ENCODE assay signal across 8 mouse cellular contexts in the genomic region with DNA sequence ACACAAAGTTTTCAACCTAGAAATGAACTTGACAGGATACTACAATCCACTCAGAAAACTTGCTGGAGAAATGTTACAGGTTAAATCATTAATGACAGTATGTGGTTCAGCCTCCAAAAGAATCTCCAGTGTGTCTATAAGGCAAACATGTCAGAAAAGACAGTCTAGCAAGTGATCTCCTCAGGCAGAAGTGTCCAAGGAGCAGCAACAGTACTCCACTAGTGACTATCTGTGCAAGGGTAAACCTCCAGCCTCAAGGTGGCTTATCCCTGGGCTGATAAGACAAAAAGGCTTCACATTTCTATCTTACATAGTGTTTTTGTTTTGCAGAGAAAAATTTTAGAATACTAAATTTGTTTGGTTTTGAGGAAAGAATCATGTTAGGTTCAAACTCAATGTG. TPM values are rescaled to one million over a fixed set of nuclear protein-coding genes. Genes with fewer than 3 reads are reported as not detected.
DNase-seq lines count a peak whose midpoint lies in the region; ATAC-seq and TF ChIP-seq lines count a peak whose summit lies in the region.

No protein-coding gene starts in this region.

- H3K36me3 ChIP-seq in embryonic facial prominence, embryonic 13.5 days, result 0 out of 2 replicates have a peak, but pooled peaks cover 6% of the 10 kb centered on the region
- H3K36me3 ChIP-seq in intestine, embryonic 14.5 days (ENCODE audit: control insufficient read depth, insufficient read depth, low read length), result peaks cover 6% of the 10 kb centered on the region; the same call in 1 of the 2 replicates
- H3K36me3 ChIP-seq in myocyte (ENCODE audit: control insufficient read depth, insufficient read depth), result no peaks in the 10 kb centered on the region

- no peaks in the 10 kb centered on the region for H3K9me3 ChIP-seq in embryonic facial prominence, embryonic 13.5 days
- H3K9me3 ChIP-seq in intestine, embryonic 14.5 days (ENCODE audit: control insufficient read depth, low read length), result no peaks in the 10 kb centered on the region

- no peak overlapping the region for H3ac ChIP-seq in myocyte (ENCODE audit: control insufficient read depth, insufficient read length)

- TF ChIP-seq POLR2A in myocyte (IDR thresholded peaks at IDR 0.05; ENCODE audit: insufficient read length, low read depth), result no peak

- peaks cover 17% of the 10 kb centered on the region for H3K4me1 ChIP-seq in embryonic facial prominence, embryonic 13.5 days
- H3K4me1 ChIP-seq in intestine, embryonic 14.5 days (replicated peaks; ENCODE audit: control insufficient read depth, insufficient read depth, low read length), result peaks cover 23% of the 10 kb centered on the region

- H3K27me3 ChIP-seq in embryonic facial prominence, embryonic 13.5 days, result no peaks in the 10 kb centered on the region
- no peaks in the 10 kb centered on the region for H3K27me3 ChIP-seq in intestine, embryonic 14.5 days (replicated peaks; ENCODE audit: control insufficient read depth, insufficient read depth, low read length)
- H3K27me3 ChIP-seq in myocyte (ENCODE audit: control insufficient read depth, insufficient read depth, insufficient read length), result no peaks in the 10 kb centered on the region

- no peak for DNase-seq in layer of hippocampus, adult 2 months (ENCODE audit: low spot score in 2 of 2)
- DNase-seq in layer of hippocampus, postnatal 36 days, result no peak
- DNase-seq in intestine, embryonic 14.5 days (ENCODE audit: low spot score), result no peak
- no peak for DNase-seq in layer of hippocampus, adult 9-10 months (ENCODE audit: low spot score)
- DNase-seq in adrenal gland, adult 18-20 months (ENCODE audit: low spot score in 2 of 2), result no peak
- no peak for DNase-seq in adrenal gland, postnatal 14 days

- peak overlapping the region; percentile 86 for H3K4me3 ChIP-seq in layer of hippocampus, adult 2 months
- H3K4me3 ChIP-seq in embryonic facial prominence, embryonic 13.5 days, result peak overlapping the region; percentile 17; the same call in 1 of the 2 replicates
- H3K4me3 ChIP-seq in intestine, embryonic 14.5 days (ENCODE audit: low read depth, low read length), result peak overlapping the region; percentile 13; the same call in 1 of the 2 replicates
- no peak overlapping the region for H3K4me3 ChIP-seq in myocyte

- no peak overlapping the region for H3K9ac ChIP-seq in embryonic facial prominence, embryonic 13.5 days
- no peak overlapping the region for H3K9ac ChIP-seq in intestine, embryonic 14.5 days (ENCODE audit: low read length)

- H3K4me2 ChIP-seq in embryonic facial prominence, embryonic 13.5 days, result peak overlapping the region; percentile 45
- H3K4me2 ChIP-seq in intestine, embryonic 14.5 days (ENCODE audit: low read length), result peak overlapping the region; percentile 44
- peak overlapping the region; percentile 87 for H3K4me2 ChIP-seq in myocyte (ENCODE audit: low read depth)

- no peak overlapping the region for H3K27ac ChIP-seq in layer of hippocampus, adult 2 months
- no peak overlapping the region for H3K27ac ChIP-seq in embryonic facial prominence, embryonic 13.5 days
- no peak overlapping the region for H3K27ac ChIP-seq in intestine, embryonic 14.5 days (ENCODE audit: low read depth)

- peaks cover 70% of the 10 kb centered on the region for H3K79me2 ChIP-seq in myocyte (ENCODE audit: control insufficient read depth, insufficient read depth)

- ATAC-seq in embryonic facial prominence, embryonic 13.5 days (ENCODE audit: insufficient number of reproducible peaks, insufficient read depth, low FRiP score, low TSS enrichment, low read depth), result no peak
- no peak for ATAC-seq in intestine, embryonic 14.5 days (replicated peaks; ENCODE audit: low FRiP score, low TSS enrichment, low read depth)

- TF ChIP-seq CTCF in layer of hippocampus, adult 2 months (conservative IDR thresholded peaks at IDR 0.05), result no peak

TF ChIP-seq in myocyte, 11 proteins besides CTCF, POLR2A, EP300 and RAD21:
- TF ChIP-seq POLR2AphosphoS2 (IDR thresholded peaks at IDR 0.05; ENCODE audit: insufficient read length, low read depth) (no peak), MYOD1 (IDR thresholded peaks at IDR 0.05; ENCODE audit: control insufficient read depth in 1 of 3, insufficient read length in 2 of 3, low read depth in 2 of 3) (no peak), CEBPB (IDR thresholded peaks at IDR 0.05; ENCODE audit: insufficient read depth, poor library complexity, severe bottlenecking) (no peak), REST (IDR thresholded peaks at IDR 0.05; ENCODE audit: insufficient read depth, insufficient read length) (no peak), MAX (IDR thresholded peaks at IDR 0.05; ENCODE audit: low read depth) (no peak), TCF12 (IDR thresholded peaks at IDR 0.05; ENCODE audit: insufficient read depth, poor library complexity, severe bottlenecking) (no peak), MYOG (IDR thresholded peaks at IDR 0.05; ENCODE audit: control insufficient read depth in 1 of 3, insufficient read depth in 1 of 3, insufficient read length in 2 of 3, low read depth in 2 of 3) (no peak), USF1 (IDR thresholded peaks at IDR 0.05; ENCODE audit: low read depth) (no peak), E2F4 (IDR thresholded peaks at IDR 0.05; ENCODE audit: insufficient read depth) (no peak), SRF (IDR thresholded peaks at IDR 0.05; ENCODE audit: control insufficient read depth, insufficient read length, low read depth) (no peak), TCF3 (IDR thresholded peaks at IDR 0.05; ENCODE audit: insufficient read length, low read depth) (no peak)
TF ChIP-seq in myocyte: peak in this region for 0.

RNA-seq across cellular contexts. Expression of a gene that starts 2.9 kb away (rescaled TPM):
- total RNA-seq in layer of hippocampus, adult 2 months (2021), result 10 to 100 TPM; 44.4 to 46.5 TPM
- total RNA-seq in layer of hippocampus, postnatal 36 days (2021), result 10 to 100 TPM; 44.9 to 47.9 TPM
- polyA plus RNA-seq in embryonic facial prominence, embryonic 13.5 days (2015; fragmentation: Nextera tagmentation; extraction: Ambion mirVana), result 30.4 and 30.8 TPM in 2 replicates
- polyA plus RNA-seq in intestine, embryonic 14.5 days (2014; fragmentation: Nextera tagmentation; extraction: Ambion mirVana), result 27.7 and 28.7 TPM in 2 replicates
- 18.8 TPM for polyA plus RNA-seq in myocyte (2012; fragmentation: generic; extraction: Trizol)
- 10 to 100 TPM; 42.2 to 50.0 TPM for total RNA-seq in adrenal gland, adult 18-20 months (2021)
- 39.8 and 45.1 TPM in 2 replicates for total RNA-seq in adrenal gland, postnatal 14 days (2021)

RNA-seq across cellular contexts. Expression of a gene that starts 59.5 kb away (rescaled TPM):
- total RNA-seq in layer of hippocampus, adult 2 months (2021), result not detected
- total RNA-seq in layer of hippocampus, postnatal 36 days (2021), result not detected
- not detected in 2 replicates for polyA plus RNA-seq in embryonic facial prominence, embryonic 13.5 days (2015; fragmentation: Nextera tagmentation; extraction: Ambion mirVana)
- polyA plus RNA-seq in intestine, embryonic 14.5 days (2014; fragmentation: Nextera tagmentation; extraction: Ambion mirVana), result not detected in 2 replicates
- polyA plus RNA-seq in myocyte (2012; fragmentation: generic; extraction: Trizol), result not detected
- total RNA-seq in adrenal gland, adult 18-20 months (2021), result not detected
- total RNA-seq in adrenal gland, postnatal 14 days (2021), result not detected in 2 replicates
